Mouse (Mus musculus): ENCODE measurements at regions not wholly inside any gene's neighbourhood (a gene's known extent, or its start where the extent isn't known, plus 50 kb on each side); places are given as distances from the start of the nearest gene placed in this dataset.

DNA sequence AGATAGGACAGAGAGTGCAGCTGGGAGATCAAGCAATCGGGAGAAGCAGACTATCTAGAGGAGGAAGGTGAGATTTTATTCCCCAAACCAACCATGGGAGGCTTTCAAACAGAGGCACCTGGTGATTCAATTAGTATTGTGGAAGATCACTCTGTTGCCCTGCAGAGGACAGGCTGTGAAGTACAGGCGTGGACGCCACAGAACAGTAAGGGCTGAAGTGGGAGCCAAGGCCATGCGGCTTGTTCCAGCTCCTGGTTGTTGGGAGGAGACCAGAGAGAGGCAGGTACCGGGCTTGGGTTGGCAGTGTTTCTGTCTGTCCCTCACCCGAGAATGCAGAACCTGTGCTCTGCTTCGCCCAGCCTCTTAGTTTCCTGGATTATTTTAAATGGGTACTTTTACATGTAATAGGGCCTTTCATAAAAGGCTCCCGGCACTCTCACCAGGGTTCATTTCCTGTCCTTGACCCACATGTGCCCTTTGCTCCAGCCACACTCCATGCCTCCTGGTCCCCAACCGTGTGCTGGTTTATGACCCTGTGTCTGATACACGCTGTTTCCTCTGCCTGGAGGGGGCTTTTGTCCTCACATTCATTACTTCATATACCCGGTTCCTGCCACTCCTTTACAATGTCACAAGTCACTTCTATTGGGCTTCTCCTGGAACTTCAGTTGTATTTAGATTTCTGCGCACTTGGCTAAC lies 58.3 kb downstream of the Vcpkmt start:
- Histone ChIP-seq H3K36me3 (replicated peaks) (no peaks in the 10 kb centered on the region), H3K27me3 (ENCODE audit: insufficient read depth, low read length) (peaks cover 25% of the 10 kb centered on the region), H3K9me3 (replicated peaks) (no peaks in the 10 kb centered on the region), H3K4me1 (ENCODE audit: insufficient read depth, low read depth, low read length) (no peaks in the 10 kb centered on the region), H3K4me3 (ENCODE audit: low read depth, low read length) (no peak overlapping the region)
- TF ChIP-seq CTCF (IDR thresholded peaks at IDR 0.05; ENCODE audit: low read depth, low read length) (no peak), POLR2AphosphoS5 (IDR thresholded peaks at IDR 0.05; ENCODE audit: insufficient replicate concordance, low read depth, low read length) (no peak), GATA2 (IDR thresholded peaks at IDR 0.05; ENCODE audit: borderline replicate concordance, low read depth, low read length) (no peak), TAL1 (conservative IDR thresholded peaks at IDR 0.05; ENCODE audit: low read depth, low read length) (no peak), GATA1 (IDR thresholded peaks at IDR 0.05; ENCODE audit: borderline replicate concordance, low read length) (no peak)
- DNase-seq (ENCODE audit: low spot score), result no peak
- ATAC-seq (ENCODE audit: extremely low read depth, insufficient number of reproducible peaks, low FRiP score, poor library complexity, severe bottlenecking), result no peak

GRCm38 (mm10) chr12:69519869-69520268 lies 63.0 kb downstream of the Vcpkmt start:
- Histone ChIP-seq H3K36me3 (replicated peaks) (no peaks in the 10 kb centered on the region), H3K9me3 (replicated peaks) (no peaks in the 10 kb centered on the region), H3K4me1 (ENCODE audit: insufficient read depth, low read depth, low read length) (peaks cover 4% of the 10 kb centered on the region; the same call in 1 of the 2 replicates), H3K4me3 (ENCODE audit: low read depth, low read length) (no peak overlapping the region), H3K27me3 (ENCODE audit: insufficient read depth, low read length) (peaks cover 16% of the 10 kb centered on the region; the same call in 1 of the 2 replicates)
- no peak for TF ChIP-seq TAL1 (conservative IDR thresholded peaks at IDR 0.05; ENCODE audit: low read depth, low read length)
- TF ChIP-seq GATA1 (IDR thresholded peaks at IDR 0.05; ENCODE audit: borderline replicate concordance, low read length), result no peak
- TF ChIP-seq CTCF (IDR thresholded peaks at IDR 0.05; ENCODE audit: low read depth, low read length), result no peak
- no peak for TF ChIP-seq POLR2AphosphoS5 (IDR thresholded peaks at IDR 0.05; ENCODE audit: insufficient replicate concordance, low read depth, low read length)
- no peak for TF ChIP-seq GATA2 (IDR thresholded peaks at IDR 0.05; ENCODE audit: borderline replicate concordance, low read depth, low read length)
- no peak for DNase-seq (ENCODE audit: low spot score)
- no peak for ATAC-seq (ENCODE audit: extremely low read depth, insufficient number of reproducible peaks, low FRiP score, poor library complexity, severe bottlenecking)

- H3K4me1 ChIP-seq (ENCODE audit: insufficient read depth, low read depth, low read length), result peaks cover 4% of the 10 kb centered on the region; the same call in 1 of the 2 replicates
- no peak overlapping the region for H3K4me3 ChIP-seq (ENCODE audit: low read depth, low read length)
- peaks cover 10% of the 10 kb centered on the region; the same call in 1 of the 2 replicates for H3K27me3 ChIP-seq (ENCODE audit: insufficient read depth, low read length)
- DNase-seq (ENCODE audit: low spot score) (no peak), ATAC-seq (ENCODE audit: extremely low read depth, insufficient number of reproducible peaks, low FRiP score, poor library complexity, severe bottlenecking) (no peak)
- TF ChIP-seq GATA1 (IDR thresholded peaks at IDR 0.05; ENCODE audit: borderline replicate concordance, low read length), result no peak
- TF ChIP-seq TAL1 (conservative IDR thresholded peaks at IDR 0.05; ENCODE audit: low read depth, low read length), result no peak
- no peak for TF ChIP-seq CTCF (IDR thresholded peaks at IDR 0.05; ENCODE audit: low read depth, low read length)
- no peak for TF ChIP-seq POLR2AphosphoS5 (IDR thresholded peaks at IDR 0.05; ENCODE audit: insufficient replicate concordance, low read depth, low read length)
- TF ChIP-seq GATA2 (IDR thresholded peaks at IDR 0.05; ENCODE audit: borderline replicate concordance, low read depth, low read length), result no peak
- no peaks in the 10 kb centered on the region for H3K36me3 ChIP-seq (replicated peaks)
- H3K9me3 ChIP-seq (replicated peaks), result no peaks in the 10 kb centered on the region
These were observed 63.8 kb downstream of the Vcpkmt start for GRCm38 (mm10) chr12:69519028-69519427.

DNA sequence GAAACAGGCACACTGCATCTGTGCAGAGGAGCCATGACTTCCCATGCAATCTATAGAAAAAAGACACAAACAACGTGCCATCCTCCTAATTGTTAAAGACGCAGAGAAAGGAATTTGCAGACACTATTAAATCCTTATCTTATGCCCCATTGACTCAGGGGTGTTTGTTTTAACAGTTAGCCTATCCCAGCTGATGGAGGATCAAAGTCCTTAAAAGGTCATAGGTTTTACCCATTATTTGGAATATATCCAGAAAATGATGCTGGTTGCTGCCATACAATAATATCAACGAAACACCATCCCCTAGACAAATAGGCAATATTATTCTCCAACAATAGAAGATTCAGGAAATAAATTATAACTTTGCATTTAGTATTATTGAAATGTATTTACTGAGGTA lies 65.2 kb downstream of the Vcpkmt start:
- ATAC-seq (ENCODE audit: extremely low read depth, insufficient number of reproducible peaks, low FRiP score, poor library complexity, severe bottlenecking) (no peak), DNase-seq (ENCODE audit: low spot score) (no peak)
- Histone ChIP-seq H3K27me3 (ENCODE audit: insufficient read depth, low read length) (peaks cover 12% of the 10 kb centered on the region), H3K4me3 (ENCODE audit: low read depth, low read length) (no peak overlapping the region), H3K9me3 (replicated peaks) (no peaks in the 10 kb centered on the region), H3K36me3 (replicated peaks) (no peaks in the 10 kb centered on the region), H3K4me1 (ENCODE audit: insufficient read depth, low read depth, low read length) (peaks cover 8% of the 10 kb centered on the region)
- TF ChIP-seq TAL1 (conservative IDR thresholded peaks at IDR 0.05; ENCODE audit: low read depth, low read length), result no peak
- TF ChIP-seq GATA2 (IDR thresholded peaks at IDR 0.05; ENCODE audit: borderline replicate concordance, low read depth, low read length), result no peak
- no peak for TF ChIP-seq POLR2AphosphoS5 (IDR thresholded peaks at IDR 0.05; ENCODE audit: insufficient replicate concordance, low read depth, low read length)
- TF ChIP-seq CTCF (IDR thresholded peaks at IDR 0.05; ENCODE audit: low read depth, low read length), result no peak
- TF ChIP-seq GATA1 (IDR thresholded peaks at IDR 0.05; ENCODE audit: borderline replicate concordance, low read length), result no peak

DNA sequence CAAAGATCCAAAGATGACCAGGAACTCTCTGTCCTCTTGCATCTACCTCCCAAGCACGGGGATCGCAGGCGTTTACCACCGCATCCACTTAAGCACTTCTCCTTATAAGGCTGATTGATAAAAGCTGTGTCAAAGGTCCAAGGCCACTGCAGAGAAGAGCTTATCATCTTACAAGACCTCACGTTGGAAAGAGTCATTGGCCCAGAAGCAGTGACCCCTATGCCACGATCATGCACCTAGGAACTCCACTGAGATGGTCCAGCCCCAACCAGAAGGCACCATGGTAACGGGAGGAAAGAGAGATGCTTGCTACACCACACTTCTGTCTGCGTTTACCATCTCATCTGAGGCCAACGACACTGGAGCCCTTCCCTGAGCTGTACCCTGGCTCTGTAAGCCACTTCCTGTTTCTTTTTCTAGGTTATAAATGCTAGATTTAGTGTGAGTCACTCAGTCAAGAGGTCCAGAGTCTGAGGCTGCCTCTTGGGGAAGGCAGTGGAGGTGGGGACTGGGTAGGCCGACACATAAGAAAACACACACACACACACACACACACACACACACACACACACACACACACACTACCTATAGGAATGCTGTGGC lies 66.4 kb downstream of the Vcpkmt start:
- no peak for TF ChIP-seq POLR2AphosphoS5 (IDR thresholded peaks at IDR 0.05; ENCODE audit: insufficient replicate concordance, low read depth, low read length)
- TF ChIP-seq GATA2 (IDR thresholded peaks at IDR 0.05; ENCODE audit: borderline replicate concordance, low read depth, low read length), result no peak
- no peak for TF ChIP-seq CTCF (IDR thresholded peaks at IDR 0.05; ENCODE audit: low read depth, low read length)
- H3K27me3 ChIP-seq (ENCODE audit: insufficient read depth, low read length), result peaks cover 15% of the 10 kb centered on the region
- ATAC-seq (ENCODE audit: extremely low read depth, insufficient number of reproducible peaks, low FRiP score, poor library complexity, severe bottlenecking), result no peak; the same call in 1 of the 2 replicates
- no peak for DNase-seq (ENCODE audit: low spot score)
- H3K9me3 ChIP-seq (replicated peaks), result no peaks in the 10 kb centered on the region
- H3K4me3 ChIP-seq (ENCODE audit: low read depth, low read length), result no peak overlapping the region
- H3K36me3 ChIP-seq (replicated peaks), result no peaks in the 10 kb centered on the region
- peaks cover 8% of the 10 kb centered on the region for H3K4me1 ChIP-seq (ENCODE audit: insufficient read depth, low read depth, low read length)

DNA sequence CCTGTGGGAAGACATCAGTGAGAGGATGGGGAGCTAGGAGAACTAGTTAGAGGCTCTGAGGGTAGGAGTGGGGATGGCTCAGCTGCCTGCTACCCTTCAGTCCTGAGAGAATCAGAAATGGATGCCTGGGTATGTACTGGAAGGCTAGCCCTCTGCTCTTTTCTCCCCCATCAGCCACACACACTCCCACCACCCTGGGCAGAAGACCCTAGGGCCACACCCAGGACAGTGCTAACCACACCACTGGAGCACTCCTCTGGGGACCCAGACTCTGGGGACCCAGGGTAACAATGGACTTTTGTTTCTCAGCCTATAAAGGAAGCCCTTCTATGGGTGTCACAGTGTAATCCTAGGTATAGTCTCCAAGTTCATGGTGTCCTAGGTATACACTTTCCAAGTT lies 67.0 kb downstream of the Vcpkmt start:
- no peaks in the 10 kb centered on the region for H3K9me3 ChIP-seq (replicated peaks)

More for the DNA sequence above, 67.0 kb downstream of the Vcpkmt start:
- no peak for TF ChIP-seq POLR2AphosphoS5 (IDR thresholded peaks at IDR 0.05; ENCODE audit: insufficient replicate concordance, low read depth, low read length)
- no peak for TF ChIP-seq GATA2 (IDR thresholded peaks at IDR 0.05; ENCODE audit: borderline replicate concordance, low read depth, low read length)
- TF ChIP-seq GATA1 (IDR thresholded peaks at IDR 0.05; ENCODE audit: borderline replicate concordance, low read length), result no peak
- no peak for TF ChIP-seq TAL1 (conservative IDR thresholded peaks at IDR 0.05; ENCODE audit: low read depth, low read length)
- TF ChIP-seq CTCF (IDR thresholded peaks at IDR 0.05; ENCODE audit: low read depth, low read length), result no peak
- Histone ChIP-seq H3K4me1 (ENCODE audit: insufficient read depth, low read depth, low read length) (peaks cover 8% of the 10 kb centered on the region), H3K36me3 (replicated peaks) (no peaks in the 10 kb centered on the region), H3K27me3 (ENCODE audit: insufficient read depth, low read length) (peaks cover 20% of the 10 kb centered on the region), H3K4me3 (ENCODE audit: low read depth, low read length) (no peak overlapping the region)
- DNase-seq (ENCODE audit: low spot score) (no peak), ATAC-seq (ENCODE audit: extremely low read depth, insufficient number of reproducible peaks, low FRiP score, poor library complexity, severe bottlenecking) (no peak)

Data from G1E (cell line).